ENCODE assay signal across 22 mouse cellular contexts in genomic region chr9:37829881-37830280, GRCm38 (mm10). TPM values are rescaled to one million over a fixed set of nuclear protein-coding genes. Genes with fewer than 3 reads are reported as not detected.
DNase-seq lines count a peak whose midpoint lies in the region; ATAC-seq and TF ChIP-seq lines count a peak whose summit lies in the region.
"Had no signal": no experiment of that assay in that cellular context is flagged by ENCODE, and none has a peak within 500 bp of the region (broad histone marks: within the 10 kb centered on the region; RNA-seq: fewer than 3 reads in every experiment).

No protein-coding gene starts in this region.

- no peak overlapping the region for H3K4me3 ChIP-seq in left cerebral cortex, adult 2 months
- H3K4me3 ChIP-seq: embryonic facial prominence, embryonic 10.5 days; embryonic facial prominence, embryonic 12.5 days; forebrain, embryonic 12.5 days had no signal

- peak overlapping the region; percentile 77; the same call in 1 of the 2 replicates for H3K27ac ChIP-seq in left cerebral cortex, adult 2 months
- H3K27ac ChIP-seq: embryonic facial prominence, embryonic 10.5 days; embryonic facial prominence, embryonic 12.5 days; forebrain, embryonic 12.5 days had no signal

- ATAC-seq in frontal cortex, adult (ENCODE audit: low TSS enrichment): peak; percentile 90
- ATAC-seq: forebrain, embryonic 14.5 days; forebrain, embryonic 16.5 days had no signal

- intact Hi-C loops in left cerebral cortex, adult 2 months (cut with DNase I): loop anchor here (5.0 to 10.0 kb wide), 3 partner anchors 77 to 275 kb away; partner anchors contain the start of genes Nrgn and Siae
- intact Hi-C loops in left cerebral cortex, postnatal 4 days (cut with DNase I): no loop called here

- no peak for TF ChIP-seq CTCF in left cerebral cortex, adult 2 months (IDR thresholded peaks at IDR 0.05)

- DNase-seq in frontal cortex, postnatal 36 days (ENCODE audit: low spot score in 2 of 2): no peak
- no peak for DNase-seq in left cerebral cortex, adult 2 months (ENCODE audit: extremely low spot score in 1 of 2, low spot score in 2 of 2)
- no peak for DNase-seq in left cerebral cortex, postnatal 4 days
- peak; percentile 74 for DNase-seq in telencephalon, adult 2 months (ENCODE audit: low read depth, low spot score)
- no peak for DNase-seq in gastrocnemius, postnatal 4 days (ENCODE audit: low spot score in 2 of 2)
- DNase-seq: adrenal gland, adult 2 months; adrenal gland, postnatal 10 days; adrenal gland, postnatal 25 days; cerebellum, adult 11-12 months; cerebellum, adult 2 months; cerebellum, adult 9-10 months; cerebellum, postnatal 10 days; cerebellum, postnatal 25 days had no signal

RNA-seq across cellular contexts. Expression of gene Olfr877, which starts 24.2 kb away (rescaled TPM):
- total RNA-seq in left cerebral cortex, adult 2 months (2021): under 1 TPM in 1 of 2 experiments, not detected in 1; 0.25 TPM
- not detected for total RNA-seq in left cerebral cortex, postnatal 4 days (2021)
- total RNA-seq in gastrocnemius, postnatal 4 days (2021): not detected
- total RNA-seq: adrenal gland, postnatal 10 days; adrenal gland, postnatal 4 days; ES-E14; MEL had no signal

RNA-seq across cellular contexts. Expression of gene Olfr876, which starts 27.1 kb away (rescaled TPM):
- total RNA-seq in left cerebral cortex, adult 2 months (2021): not detected
- not detected for total RNA-seq in left cerebral cortex, postnatal 4 days (2021)
- total RNA-seq in gastrocnemius, postnatal 4 days (2021): not detected
- total RNA-seq: adrenal gland, adult 2 months; adrenal gland, postnatal 10 days; adrenal gland, postnatal 25 days; adrenal gland, postnatal 4 days; ES-E14; MEL had no signal

RNA-seq across cellular contexts. Expression of gene Olfr875, which starts 58.2 kb away (rescaled TPM):
- total RNA-seq in left cerebral cortex, adult 2 months (2021): not detected
- not detected for total RNA-seq in left cerebral cortex, postnatal 4 days (2021)
- not detected for total RNA-seq in gastrocnemius, postnatal 4 days (2021)
- total RNA-seq: adrenal gland, adult 2 months; adrenal gland, postnatal 10 days; adrenal gland, postnatal 25 days; adrenal gland, postnatal 4 days; ES-E14; MEL had no signal
